Comparison of ENCODE assay signal across 8 mouse cellular contexts in the genomic region with DNA sequence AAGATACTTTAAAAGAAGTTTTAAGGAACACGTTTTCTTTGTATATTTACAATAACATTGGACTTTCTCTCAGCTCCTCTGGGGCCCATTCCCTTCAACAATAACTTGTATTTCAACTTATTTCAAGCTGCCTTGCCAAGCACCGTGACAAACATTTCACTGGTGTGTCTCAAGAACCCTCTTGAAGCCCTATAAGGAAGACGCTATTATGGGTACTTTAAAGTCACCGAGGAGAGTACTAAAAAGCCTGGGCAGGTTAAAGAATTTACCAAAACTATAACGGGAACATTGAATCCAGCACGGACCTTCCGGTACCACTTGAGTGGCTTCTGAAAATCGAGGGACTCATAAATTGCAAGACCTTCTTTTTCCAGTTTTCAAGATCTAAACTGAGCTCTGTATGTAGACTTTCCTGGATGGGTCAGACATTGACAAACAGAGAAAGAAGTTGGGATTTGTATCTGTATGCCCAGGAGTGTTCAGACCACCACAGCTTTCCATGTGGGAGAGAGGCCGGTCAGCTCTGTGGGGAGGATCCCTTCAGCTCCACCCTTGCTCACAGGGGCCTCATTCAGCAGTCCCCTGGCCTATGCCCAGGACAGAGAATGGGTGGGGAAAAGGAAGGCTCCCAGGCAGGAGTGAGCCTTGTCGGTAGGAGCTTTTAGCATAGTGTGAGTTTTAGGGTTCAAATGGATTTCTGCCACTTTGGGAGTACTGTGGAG. TPM values are rescaled to one million over a fixed set of nuclear protein-coding genes. Genes with fewer than 3 reads are reported as not detected.
A peak's percentile ranks its signal among the peaks of the same experiment; 100 is the strongest.
DNase-seq lines count a peak whose midpoint lies in the region; ATAC-seq lines count a peak whose summit lies in the region.

No protein-coding gene starts in this region.

- H3K27ac ChIP-seq in kidney, embryonic 14.5 days (ENCODE audit: low read depth, low read length): no peak overlapping the region
- H3K27ac ChIP-seq in forebrain, embryonic 10.5 days: peak overlapping the region; percentile 56; the same call in 1 of the 2 replicates
- no peak overlapping the region for H3K27ac ChIP-seq in hindbrain, embryonic 14.5 days

- WGBS in kidney, embryonic 14.5 days: 47% methylated on average over 10 of the region's 10 CpGs
- WGBS in forebrain, embryonic 10.5 days: 55% methylated on average over 10 of the region's 10 CpGs
- WGBS in hindbrain, embryonic 14.5 days: 49% methylated on average over 10 of the region's 10 CpGs

- H3K9me3 ChIP-seq in kidney, embryonic 14.5 days (ENCODE audit: control insufficient read depth, low read length): no peaks in the 10 kb centered on the region
- H3K9me3 ChIP-seq in forebrain, embryonic 10.5 days: no peaks in the 10 kb centered on the region
- H3K9me3 ChIP-seq in hindbrain, embryonic 14.5 days (ENCODE audit: control insufficient read depth, low read length): no peaks in the 10 kb centered on the region

- H3K27me3 ChIP-seq in kidney, embryonic 14.5 days (ENCODE audit: control insufficient read depth, insufficient read depth, low read length): no peaks in the 10 kb centered on the region
- no peaks in the 10 kb centered on the region for H3K27me3 ChIP-seq in forebrain, embryonic 10.5 days (ENCODE audit: poor library complexity, severe bottlenecking)
- H3K27me3 ChIP-seq in hindbrain, embryonic 14.5 days (ENCODE audit: control insufficient read depth, insufficient read depth, low read length): no peaks in the 10 kb centered on the region

- H3K4me3 ChIP-seq in kidney, embryonic 14.5 days (ENCODE audit: low read length): peak overlapping the region; percentile 69
- peak overlapping the region; percentile 76 for H3K4me3 ChIP-seq in forebrain, embryonic 10.5 days
- peak overlapping the region; percentile 75 for H3K4me3 ChIP-seq in hindbrain, embryonic 14.5 days (replicated peaks; ENCODE audit: low read length)

- no peak for ATAC-seq in kidney, embryonic 14.5 days (ENCODE audit: low FRiP score, low TSS enrichment)
- ATAC-seq in hindbrain, embryonic 14.5 days (ENCODE audit: low FRiP score): no peak

- peak overlapping the region; percentile 72 for H3K4me2 ChIP-seq in kidney, embryonic 14.5 days (replicated peaks; ENCODE audit: low read depth, low read length)
- H3K4me2 ChIP-seq in hindbrain, embryonic 14.5 days (replicated peaks): peak overlapping the region; percentile 93

- H3K9ac ChIP-seq in kidney, embryonic 14.5 days (ENCODE audit: low read depth, low read length): no peak overlapping the region
- peak overlapping the region; percentile 87; the same call in 1 of the 2 replicates for H3K9ac ChIP-seq in hindbrain, embryonic 14.5 days

- intact Hi-C loops in left cerebral cortex, postnatal 25 days (cut with DNase I): no loop called here

- DNase-seq in kidney, postnatal 10 days: no peak
- no peak for DNase-seq in forebrain, embryonic 10.5 days (ENCODE audit: extremely low spot score, low spot score)
- DNase-seq in hindbrain, embryonic 14.5 days (ENCODE audit: low spot score): no peak
- DNase-seq in lung, postnatal 25 days (ENCODE audit: low spot score): peak; percentile 43
- no peak for DNase-seq in left cerebral cortex, postnatal 25 days (ENCODE audit: low spot score in 2 of 2)
- no peak for DNase-seq in layer of hippocampus, adult 9-11 months
- DNase-seq in adrenal gland, postnatal 4 days (ENCODE audit: low spot score in 2 of 2): no peak

- H3K4me1 ChIP-seq in kidney, embryonic 14.5 days (ENCODE audit: control insufficient read depth, insufficient read depth, low read length): no peaks in the 10 kb centered on the region; the same call in 1 of the 2 replicates
- H3K4me1 ChIP-seq in forebrain, embryonic 10.5 days: peaks cover 31% of the 10 kb centered on the region
- peaks cover 15% of the 10 kb centered on the region for H3K4me1 ChIP-seq in hindbrain, embryonic 14.5 days (replicated peaks; ENCODE audit: control insufficient read depth, insufficient read depth, low read length)

- no peaks in the 10 kb centered on the region for H3K36me3 ChIP-seq in kidney, embryonic 14.5 days (ENCODE audit: control insufficient read depth, insufficient read depth, low read length)
- H3K36me3 ChIP-seq in forebrain, embryonic 10.5 days (replicated peaks): peaks cover 7% of the 10 kb centered on the region; the same call in 1 of the 2 replicates
- no peaks in the 10 kb centered on the region for H3K36me3 ChIP-seq in hindbrain, embryonic 14.5 days (replicated peaks; ENCODE audit: control insufficient read depth, insufficient read depth)

RNA-seq across cellular contexts. Expression of a gene that starts 1.1 kb away (rescaled TPM):
- 39.6 and 63.4 TPM in 2 replicates for polyA plus RNA-seq in kidney, embryonic 14.5 days (2014; fragmentation: Nextera tagmentation; extraction: Ambion mirVana)
- 58.2 and 60.0 TPM in 2 replicates for polyA plus RNA-seq in forebrain, embryonic 10.5 days (2016; fragmentation: Nextera tagmentation; extraction: Ambion mirVana)
- 12.4 and 15.1 TPM in 2 replicates for polyA plus RNA-seq in hindbrain, embryonic 14.5 days (2014; fragmentation: Nextera tagmentation; extraction: Ambion mirVana)
- total RNA-seq in left cerebral cortex, postnatal 25 days (2021): 1 to 10 TPM; 3.3 to 3.9 TPM
- total RNA-seq in adrenal gland, postnatal 4 days (2021): 10 to 100 TPM; 11.1 to 11.6 TPM

RNA-seq across cellular contexts. Expression of a gene that starts 1.5 kb away (rescaled TPM):
- 37.0 and 58.3 TPM in 2 replicates for polyA plus RNA-seq in kidney, embryonic 14.5 days (2014; fragmentation: Nextera tagmentation; extraction: Ambion mirVana)
- 81.5 and 83.5 TPM in 2 replicates for polyA plus RNA-seq in forebrain, embryonic 10.5 days (2016; fragmentation: Nextera tagmentation; extraction: Ambion mirVana)
- polyA plus RNA-seq in hindbrain, embryonic 14.5 days (2014; fragmentation: Nextera tagmentation; extraction: Ambion mirVana): 82.7 and 99.8 TPM in 2 replicates
- 10 to 100 TPM; 50.4 to 52.2 TPM for total RNA-seq in left cerebral cortex, postnatal 25 days (2021)
- total RNA-seq in adrenal gland, postnatal 4 days (2021): 10 to 100 TPM; 86.5 to 99.5 TPM
